Mouse (Mus musculus): ENCODE measurements around the gene Mrpl52.
A peak's percentile ranks its signal among the peaks of the same experiment; 100 is the strongest.

Mrpl52 gene

GRCm38 (mm10) chr14:54471467-54471866 lies 44.8 kb downstream of the Mrpl52 start:
- DNase-seq (ENCODE audit: low spot score), result no peak

GRCm38 (mm10) chr14:54472671-54473070 lies 46.0 kb downstream of the Mrpl52 start:
- DNase-seq (ENCODE audit: low spot score), result no peak

GRCm38 (mm10) chr14:54474744-54475143 lies 48.0 kb downstream of the Mrpl52 start:
- DNase-seq (ENCODE audit: low spot score), result no peak

- DNase-seq (ENCODE audit: low spot score), result peak; percentile 86
These were observed 49.5 kb downstream of the Mrpl52 start, which contains the start of gene Rem2 for GRCm38 (mm10) chr14:54475941-54476844. Rem2 (plus strand) TSS chr14:54476100.

- DNase-seq (ENCODE audit: low spot score), result no peak
These were observed 50.6 kb downstream of the Mrpl52 start for GRCm38 (mm10) chr14:54477172-54477909.

Measured in retina, embryonic 14.5 days (tissue).